Mouse (Mus musculus): ENCODE results near the gene Gtpbp4. TPM values are rescaled to one million over a fixed set of nuclear protein-coding genes. Genes with fewer than 3 reads are reported as not detected.
"Not testable (repeated sequence)": the region's sequence is repeated elsewhere in the genome, so short reads cannot be mapped to it uniquely, and the experiment has no call there.

The Gtpbp4 gene
- polyA plus RNA-seq (2012; rRNA removed), result 23.1 and 25.2 TPM in 2 replicates

DNA sequence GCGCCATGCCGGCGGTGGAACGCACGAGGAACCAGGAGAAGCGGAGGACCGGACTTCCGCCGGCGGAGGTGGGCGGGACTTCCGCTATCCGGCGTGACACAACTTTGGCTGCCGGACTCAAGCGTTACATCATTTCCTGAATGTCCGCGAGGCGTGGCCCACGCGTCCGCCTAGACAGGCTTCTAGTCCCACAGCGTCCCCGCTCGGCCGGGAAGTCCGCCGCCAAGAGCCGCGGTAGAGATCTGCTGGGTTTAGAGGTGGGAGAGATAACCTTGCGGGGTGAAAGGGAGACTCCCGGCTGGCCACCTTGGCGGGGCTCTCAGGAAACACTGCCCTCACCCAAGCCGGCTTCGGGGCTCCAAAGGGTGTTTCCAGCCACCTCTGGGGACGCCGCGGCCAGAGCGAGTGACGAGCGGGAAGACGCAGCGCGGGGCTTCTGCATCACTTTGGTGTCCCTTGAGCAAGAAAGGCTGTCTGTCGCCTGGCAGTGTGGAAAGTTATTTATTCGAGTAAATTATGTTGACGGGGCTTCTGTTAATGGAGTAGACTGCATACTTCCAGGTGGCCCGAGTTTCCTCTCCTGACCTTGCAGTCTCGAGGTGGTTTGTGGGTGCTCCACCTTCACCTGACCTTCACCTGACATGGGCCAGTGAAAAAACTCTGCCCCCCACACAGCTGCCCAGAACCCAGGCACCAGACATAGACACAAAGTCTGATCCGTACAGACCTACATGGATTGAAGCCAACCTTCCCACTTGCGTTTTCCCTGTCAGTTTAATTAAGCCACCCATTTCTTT, at the start of gene Gtpbp4:
TSS of gene Gtpbp4 (minus strand) at position 94 of the 797 bp plus-strand sequence.
- peak; percentile 84 for DNase-seq (ENCODE audit: low spot score)

DNA sequence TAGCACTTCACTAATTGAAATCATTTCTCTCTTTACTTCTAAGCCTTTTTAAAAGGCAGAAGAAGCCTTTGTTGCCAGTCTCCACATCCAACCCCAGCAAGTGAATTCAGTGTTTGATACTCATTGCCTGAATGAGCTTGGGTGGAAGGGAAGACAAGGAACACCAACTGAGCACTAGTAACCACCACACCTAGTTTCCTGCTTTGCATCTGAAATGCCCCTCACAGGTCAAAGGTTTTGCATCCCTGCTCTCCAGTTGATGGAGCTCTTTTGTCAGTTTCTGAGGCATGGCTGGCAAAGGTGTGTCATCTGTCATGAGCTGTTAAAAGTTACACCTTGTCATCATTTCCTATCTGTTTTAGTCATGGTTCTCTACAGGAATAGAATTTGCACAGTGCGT, 48.8 kb upstream of the Gtpbp4 start:
- DNase-seq (ENCODE audit: low spot score), result no peak

DNA sequence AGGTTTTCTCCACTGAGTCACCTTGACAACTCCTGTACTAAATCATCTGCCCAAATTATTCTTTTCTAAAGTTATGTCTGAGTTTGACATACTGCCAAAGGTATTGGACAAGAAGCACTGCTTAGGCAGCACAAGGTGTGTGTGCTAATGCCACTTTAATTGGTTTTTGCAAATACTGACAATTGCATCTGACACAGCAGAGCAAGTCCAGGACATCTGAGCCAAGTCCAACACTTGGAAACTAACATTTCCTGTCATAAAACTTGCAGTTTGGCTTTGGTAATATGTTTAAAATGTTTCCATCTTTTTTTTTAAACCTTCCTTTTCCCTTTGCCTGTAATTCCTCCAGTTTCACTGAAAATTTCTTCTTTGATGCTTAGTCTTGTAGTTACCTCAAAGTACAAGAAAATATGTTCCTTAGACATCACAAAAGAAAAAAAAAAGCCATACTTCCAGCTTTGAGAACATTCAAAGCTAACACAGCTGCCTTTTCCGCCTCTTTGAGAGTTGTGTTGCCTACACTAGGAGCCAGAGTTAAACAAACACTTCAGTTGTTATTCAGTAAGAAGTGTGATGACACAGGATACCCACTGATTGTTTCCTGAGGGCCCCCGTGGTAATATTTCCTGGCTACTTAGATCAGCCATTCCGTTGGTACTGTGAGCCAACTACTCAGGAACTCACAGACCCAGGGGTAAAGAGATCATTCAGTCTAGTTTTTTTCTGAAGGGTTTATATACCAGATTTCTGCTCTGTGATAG, 47.6 kb upstream of the Gtpbp4 start:
- DNase-seq (ENCODE audit: low spot score), result no peak

DNA sequence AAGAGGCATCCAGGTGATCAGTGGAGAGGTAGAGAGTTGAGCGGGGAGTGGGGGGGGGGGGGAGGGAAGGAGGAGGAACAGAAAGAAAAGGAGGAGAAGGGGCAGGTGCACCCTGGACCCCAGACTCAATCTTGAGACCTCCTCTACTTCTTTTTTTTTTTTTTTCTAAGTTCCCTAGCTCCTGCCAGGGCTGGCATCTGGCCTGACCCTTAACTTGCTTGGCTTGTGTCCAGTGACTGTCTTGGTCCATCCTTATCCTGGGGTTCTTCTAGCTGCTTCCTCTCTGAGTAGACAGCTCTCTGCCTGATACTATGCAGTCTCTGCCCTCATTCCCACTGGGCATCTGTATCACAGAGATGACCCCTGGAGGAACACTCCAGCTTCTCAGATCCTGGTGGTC, 44.7 kb upstream of the Gtpbp4 start:
- DNase-seq (ENCODE audit: low spot score), result no peak

DNA sequence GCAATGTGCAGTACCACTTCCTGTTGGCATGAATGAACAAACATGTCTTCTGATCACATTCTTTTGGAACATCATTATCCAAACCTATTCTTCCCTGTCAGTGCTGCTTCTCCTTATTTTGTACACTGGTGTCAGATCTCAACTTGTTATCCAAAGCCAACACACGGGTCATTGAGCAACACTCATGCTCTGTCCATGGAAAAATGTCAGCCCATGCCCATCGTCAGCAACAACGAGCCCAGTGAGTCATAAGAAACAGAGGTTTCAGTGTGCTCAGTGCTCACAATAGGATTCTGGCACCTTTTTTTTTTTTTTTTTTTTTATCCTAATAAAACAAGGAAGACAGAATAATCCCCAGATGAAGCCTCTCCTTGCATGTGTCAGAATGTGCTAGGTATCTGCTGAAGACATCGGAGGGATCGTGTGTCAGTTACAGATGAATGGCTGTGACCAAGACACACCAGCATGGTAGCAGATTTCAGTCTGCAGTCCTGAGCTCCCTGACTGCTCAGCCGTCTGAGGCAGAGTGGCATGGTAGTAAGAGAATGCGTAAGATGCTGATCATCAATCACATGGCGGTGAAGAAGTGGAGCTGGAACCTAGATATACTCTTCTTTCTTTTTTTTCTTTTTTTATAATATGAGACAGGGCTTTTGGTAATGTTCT, 36.2 kb upstream of the Gtpbp4 start:
- DNase-seq (ENCODE audit: low spot score), result no peak

DNA sequence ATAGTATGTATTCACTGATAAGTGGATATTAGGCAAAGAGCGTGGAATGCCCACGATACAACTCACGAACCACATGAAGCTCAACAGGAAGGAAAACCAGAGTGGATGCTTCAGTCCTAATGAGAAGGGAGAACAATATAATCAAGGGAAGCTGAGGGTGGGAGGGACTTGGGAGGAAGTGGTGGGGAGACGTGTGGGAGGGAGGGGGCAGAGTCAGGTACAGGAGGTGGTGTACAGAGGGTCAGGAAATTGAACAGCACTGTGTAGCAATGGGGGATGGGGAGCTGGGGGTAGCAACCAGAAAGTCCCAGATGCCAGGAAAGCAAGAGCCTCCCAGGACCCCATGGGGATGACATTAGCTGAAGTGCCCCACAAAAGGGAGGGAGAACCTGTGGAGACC, 34.5 kb upstream of the Gtpbp4 start:
- no peak for DNase-seq (ENCODE audit: low spot score)

DNA sequence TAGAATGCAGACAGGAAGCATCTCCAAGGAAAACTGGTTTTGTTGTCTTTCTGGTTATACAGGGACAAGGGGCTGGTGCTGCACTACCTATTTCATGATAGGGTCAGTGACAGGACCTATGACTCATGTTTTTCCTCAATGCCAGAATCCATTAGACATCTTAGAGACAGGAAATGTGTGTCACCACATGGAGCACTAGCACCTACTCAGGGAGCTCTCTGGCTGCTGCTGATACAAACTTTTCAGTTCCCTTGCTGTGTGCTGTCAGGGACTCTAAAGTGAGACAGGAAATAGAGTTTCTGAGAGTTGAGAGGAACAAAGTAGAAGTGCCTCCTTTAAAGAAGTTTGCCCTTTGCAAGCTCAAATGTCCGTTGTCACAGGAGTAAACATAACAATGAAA, 31.4 kb upstream of the Gtpbp4 start:
- no peak for DNase-seq (ENCODE audit: low spot score)

DNA sequence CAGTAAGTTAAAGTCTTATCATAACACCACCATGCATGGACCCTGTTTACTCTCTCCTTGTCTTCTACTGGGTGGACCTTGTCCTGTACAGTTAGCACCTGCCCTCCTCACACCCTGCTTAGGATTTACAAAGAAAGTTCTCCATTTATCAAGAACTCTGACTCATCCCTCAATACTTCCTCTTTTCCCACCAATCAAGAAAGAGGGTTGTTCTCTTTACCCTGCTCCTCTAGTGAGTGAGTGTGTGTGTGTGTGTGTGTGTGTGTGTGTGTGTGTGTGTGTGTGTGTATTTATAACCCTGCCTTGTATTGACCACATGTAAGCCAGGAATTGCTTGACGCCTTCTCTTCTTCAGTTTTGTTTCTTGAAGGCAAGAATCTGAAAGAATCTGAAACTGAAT, 26.7 kb upstream of the Gtpbp4 start:
- no peak for DNase-seq (ENCODE audit: low spot score)

DNA sequence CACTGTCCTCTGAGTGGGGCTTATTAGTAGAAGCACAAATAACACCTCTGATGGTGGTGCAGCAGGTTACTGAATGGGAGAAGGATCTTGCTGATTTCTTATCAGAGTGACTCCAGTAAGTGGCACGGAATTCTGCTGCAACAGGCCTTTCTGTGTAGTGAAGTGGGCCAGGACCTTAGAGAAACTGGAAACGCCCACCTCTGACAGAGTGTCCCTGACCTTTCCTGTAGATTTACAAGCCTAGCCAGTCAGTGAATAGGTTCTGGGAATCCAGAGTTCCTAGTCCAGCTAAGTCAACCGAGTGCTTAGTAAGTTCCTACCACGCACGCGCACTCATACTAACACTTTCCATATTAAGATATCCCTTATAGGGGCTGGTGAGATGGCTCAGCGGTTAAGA, 25.7 kb upstream of the Gtpbp4 start:
- DNase-seq (ENCODE audit: low spot score), result no peak

DNA sequence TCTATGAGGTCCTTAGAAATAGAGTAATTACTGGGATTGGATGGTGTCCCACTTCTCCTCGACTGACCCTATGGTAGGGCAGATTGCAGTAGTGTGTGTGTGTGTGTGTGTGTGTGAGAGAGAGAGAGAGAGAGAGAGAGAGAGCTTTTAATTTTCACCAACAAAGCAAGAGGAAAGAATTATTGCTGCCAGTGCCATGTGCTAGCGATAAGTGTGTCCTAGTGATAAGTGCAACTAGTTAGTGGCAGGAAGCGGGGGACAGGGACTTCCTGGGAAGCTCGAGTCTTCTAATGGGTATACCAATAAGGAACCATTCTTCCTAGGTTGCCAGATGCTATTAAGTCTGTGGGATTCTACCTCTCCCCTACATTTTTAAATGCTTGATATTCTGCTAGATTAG, 23.8 kb upstream of the Gtpbp4 start:
- DNase-seq (ENCODE audit: low spot score), result no peak

DNA sequence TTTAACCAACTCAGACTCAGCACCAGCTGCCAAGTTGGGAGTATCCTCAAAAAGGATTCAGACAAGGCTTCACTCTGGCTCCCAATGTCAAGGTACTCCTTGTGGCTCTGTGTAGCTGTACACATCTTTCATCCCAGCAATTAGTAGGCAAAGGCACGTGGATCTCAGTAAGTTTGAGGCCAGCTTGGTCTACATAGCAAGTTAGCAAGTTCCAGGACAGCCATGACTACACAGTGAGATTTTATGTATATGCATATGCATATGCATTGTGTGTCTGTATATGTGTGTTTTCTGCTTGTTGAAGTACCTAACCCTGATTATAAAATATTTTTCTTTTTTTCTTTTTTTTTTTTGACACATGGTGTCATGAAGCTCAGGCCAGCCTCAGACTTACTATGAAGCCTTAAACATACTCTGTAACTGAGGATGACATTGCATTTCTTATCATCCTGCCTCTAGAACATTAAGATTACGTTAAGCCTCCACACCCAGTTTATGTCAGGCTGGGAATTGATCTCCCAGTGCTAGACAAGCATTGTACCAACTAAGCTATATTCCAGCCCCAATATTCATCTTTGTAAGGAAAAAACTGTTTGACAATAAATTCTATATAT, 23.2 kb upstream of the Gtpbp4 start:
- DNase-seq (ENCODE audit: low spot score), result no peak

DNA sequence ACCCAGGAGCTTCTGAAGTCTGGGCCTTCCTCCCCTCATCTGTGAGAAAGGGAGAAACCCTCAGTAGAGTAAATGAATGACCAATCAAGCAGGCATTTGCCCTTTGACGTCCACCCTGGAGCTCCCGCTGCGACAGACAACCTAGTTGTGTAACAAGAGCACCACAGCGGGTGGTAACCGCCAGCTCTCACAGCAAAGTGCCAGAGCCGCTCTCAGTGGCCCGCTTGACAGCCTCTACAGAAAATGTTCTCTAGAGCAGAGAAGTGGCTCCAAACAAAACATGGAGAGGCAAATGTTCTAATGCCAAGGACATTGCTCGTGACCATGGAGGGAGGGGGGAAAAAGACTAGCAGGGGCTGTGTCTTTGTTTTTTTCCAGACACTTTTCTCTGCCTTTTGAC, 21.3 kb upstream of the Gtpbp4 start:
- no peak for DNase-seq (ENCODE audit: low spot score)

DNA sequence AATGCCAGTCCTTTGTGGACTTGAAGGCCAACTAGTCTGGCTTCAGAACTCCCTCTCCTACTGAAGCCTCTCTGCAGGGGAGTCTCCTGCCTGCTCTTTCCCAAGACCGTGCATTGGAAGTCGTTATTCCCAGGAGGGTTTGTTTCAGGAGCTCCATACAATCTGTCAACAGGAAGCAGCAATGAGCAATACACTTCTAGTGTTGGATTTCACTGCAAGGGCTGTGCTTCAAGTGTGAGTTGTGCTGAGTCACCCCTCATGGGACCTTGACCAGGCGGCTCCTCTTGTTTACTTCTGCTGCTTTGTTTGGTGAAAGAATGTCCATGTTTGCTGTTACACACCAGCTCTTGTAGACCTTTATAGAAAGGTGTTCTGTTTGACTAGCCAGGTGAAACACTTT, 18.5 kb upstream of the Gtpbp4 start:
- no peak for DNase-seq (ENCODE audit: low spot score)

DNA sequence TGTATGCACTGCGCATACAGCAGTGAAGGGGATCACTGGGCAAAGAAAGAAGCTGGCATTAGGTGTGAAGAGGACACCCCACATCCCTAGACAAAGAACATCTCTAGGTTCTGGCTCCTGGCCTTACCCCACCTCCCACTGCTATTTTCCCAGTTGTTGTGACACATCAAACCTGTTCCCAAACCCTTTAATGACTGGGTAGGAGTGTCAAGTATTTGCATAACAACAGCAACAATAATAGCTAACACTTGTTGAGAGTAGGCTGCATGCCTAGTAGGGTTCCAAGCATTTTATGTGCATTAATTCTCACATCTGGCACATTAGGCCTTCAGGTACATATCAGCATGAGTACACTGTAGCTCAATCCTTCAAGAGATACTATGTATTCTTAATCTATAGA, 17.6 kb upstream of the Gtpbp4 start:
- DNase-seq (ENCODE audit: low spot score), result no peak

DNA sequence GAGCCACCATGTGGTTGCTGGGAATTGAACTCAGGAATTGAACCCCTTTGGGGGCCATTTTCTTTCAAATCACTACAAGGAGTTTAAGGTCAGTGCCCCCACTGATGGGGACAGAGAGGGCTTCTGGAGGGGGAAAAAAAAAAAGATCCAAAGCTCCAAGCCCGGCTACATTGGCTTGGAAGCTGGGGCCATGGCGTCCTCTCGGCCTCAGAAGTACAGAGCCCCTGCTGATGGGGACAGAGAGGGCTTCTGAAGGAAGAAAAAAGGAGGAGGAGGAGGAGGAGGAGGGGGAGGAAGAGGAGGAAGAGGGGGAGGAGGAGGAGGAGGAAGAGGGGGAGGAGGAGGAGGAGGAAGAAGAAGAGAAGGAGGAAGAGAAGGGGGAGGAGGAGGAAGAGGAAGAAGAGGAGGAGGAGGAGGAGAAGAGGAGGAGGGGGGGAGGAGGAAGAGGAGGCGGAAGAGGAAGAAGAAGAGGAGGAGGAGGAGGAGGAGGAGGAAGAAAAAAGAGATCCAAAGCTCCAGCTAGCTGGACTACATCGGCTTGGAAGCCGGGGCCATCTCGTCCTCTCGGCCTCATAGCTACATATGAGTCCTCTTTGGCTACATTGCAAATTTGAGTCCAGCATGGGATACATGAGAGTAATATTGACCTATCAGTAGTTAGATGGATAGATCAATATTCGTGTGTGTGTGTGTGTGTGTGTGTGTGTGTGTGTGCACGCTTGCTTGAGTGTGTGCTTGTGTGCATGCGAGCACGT, 15.9 kb upstream of the Gtpbp4 start:
- DNase-seq (ENCODE audit: low spot score), result peak; percentile 51

DNA sequence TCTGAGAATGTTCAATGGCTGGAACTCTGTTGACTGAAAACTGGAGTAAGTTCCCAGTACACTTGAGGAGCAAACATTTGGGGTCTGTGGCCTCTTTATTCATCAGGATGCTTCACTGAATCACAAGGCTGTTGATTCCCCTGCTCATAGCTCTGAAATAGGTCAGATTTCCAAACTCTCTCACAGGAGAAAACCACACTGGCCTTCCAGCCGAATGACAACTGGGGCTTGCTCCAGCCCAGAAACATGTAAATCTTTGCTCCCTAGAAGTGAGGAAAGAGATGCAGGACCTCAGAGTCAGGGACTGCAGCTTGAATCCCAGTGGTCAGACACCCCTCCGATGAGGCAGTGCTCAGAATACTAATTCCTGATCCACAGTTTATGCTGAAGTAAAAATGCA, 7.4 kb upstream of the Gtpbp4 start:
- DNase-seq (ENCODE audit: low spot score), result no peak

DNA sequence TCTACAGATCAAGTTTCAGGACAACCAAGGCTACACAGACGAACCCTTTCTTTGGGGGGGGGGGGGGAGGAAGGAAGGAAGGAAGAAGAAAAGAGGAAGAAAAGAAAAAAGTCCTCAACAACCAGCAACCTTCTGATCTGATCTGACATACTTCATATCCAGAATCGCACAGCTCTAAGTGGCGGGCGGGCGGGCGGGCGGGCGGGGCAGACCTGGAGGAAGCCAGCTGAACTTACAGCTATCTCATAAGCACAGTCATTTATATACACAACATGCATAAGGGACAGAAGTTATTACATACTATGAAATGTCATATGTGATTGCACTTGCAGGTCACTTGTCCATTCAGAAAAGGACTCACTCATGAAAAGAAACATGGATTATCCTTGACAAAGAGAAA, 3.6 kb upstream of the Gtpbp4 start:
- no peak for DNase-seq (ENCODE audit: low spot score)

DNA sequence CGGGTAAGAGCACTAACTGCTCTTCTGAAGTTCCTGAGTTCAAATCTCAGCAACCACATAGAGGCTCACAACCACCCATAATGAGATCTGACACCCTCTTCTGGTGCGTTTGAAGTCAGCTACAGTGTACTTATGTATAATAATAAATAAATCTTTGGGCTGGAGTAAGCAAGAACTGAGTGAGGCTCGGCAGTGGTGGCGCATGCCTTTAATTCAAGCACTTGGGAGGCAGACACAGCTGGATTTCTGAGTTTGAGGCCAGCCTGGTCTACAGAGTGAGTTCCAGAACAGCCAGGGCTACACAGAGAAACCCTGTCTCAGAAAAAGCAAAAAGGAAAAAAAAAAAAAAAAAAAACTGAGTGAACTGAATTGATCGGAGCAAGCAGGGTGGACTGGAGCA, 1.3 kb upstream of the Gtpbp4 start:
- DNase-seq (ENCODE audit: low spot score), result not testable (repeated sequence)

DNA sequence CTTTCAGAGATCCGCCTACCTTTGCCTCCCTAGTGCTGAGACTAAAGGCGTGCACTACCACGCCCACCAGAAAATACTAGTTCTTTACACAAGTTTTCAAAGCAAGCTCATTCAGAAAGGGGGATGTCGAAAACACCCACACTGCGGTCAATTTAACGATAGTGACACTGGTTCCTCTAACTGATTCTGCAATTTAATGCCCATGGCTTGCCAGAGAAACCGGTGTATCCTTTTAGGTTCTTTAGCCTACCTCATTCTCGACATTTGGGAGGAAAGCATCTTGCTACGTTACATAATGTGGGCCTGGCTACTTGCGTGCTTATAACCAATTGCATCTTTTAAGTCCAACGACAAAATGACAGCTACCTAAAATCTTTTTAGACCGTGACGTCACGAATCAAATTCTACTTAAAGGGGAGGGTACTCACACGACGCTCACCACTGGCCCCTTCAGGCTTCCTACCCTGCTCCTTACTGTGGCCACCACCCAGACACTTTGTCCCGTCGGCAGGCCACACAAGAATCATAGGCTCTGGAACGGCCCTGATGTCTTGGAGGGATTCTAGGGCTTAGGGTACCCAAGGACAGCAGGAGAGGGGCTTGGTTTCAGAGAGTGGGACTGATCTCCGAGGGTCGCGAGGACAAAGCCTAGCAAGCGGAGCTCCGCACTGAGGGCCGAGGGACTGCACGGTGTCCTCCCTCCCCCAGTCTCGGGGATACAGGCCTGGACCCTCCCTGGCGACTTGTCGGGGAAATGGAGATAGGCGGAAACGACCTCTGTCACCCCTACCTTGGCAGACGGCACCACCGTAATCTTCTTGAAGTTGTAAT, 509 bp downstream of the Gtpbp4 start:
- DNase-seq (ENCODE audit: low spot score), result no peak

DNA sequence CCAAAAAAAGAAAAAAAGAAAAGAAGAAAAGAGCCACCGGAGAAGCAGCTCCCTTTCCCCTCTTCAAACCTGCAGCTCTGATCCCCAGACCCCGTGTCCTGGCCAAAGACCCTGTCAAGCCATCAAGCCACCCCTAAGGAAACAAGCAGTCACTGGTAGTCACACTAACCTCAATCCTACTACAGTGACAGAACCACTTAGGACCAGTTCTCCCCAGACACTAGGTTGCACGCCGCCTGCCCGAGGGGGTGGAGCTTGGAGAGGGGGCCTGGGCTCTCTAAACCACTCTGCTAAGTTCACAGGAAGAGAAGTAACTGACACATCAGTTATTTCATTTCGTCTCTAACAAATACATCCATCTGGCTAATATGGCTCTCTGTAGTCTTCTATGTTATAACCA, 3.7 kb downstream of the Gtpbp4 start:
- DNase-seq (ENCODE audit: low spot score), result no peak

DNA sequence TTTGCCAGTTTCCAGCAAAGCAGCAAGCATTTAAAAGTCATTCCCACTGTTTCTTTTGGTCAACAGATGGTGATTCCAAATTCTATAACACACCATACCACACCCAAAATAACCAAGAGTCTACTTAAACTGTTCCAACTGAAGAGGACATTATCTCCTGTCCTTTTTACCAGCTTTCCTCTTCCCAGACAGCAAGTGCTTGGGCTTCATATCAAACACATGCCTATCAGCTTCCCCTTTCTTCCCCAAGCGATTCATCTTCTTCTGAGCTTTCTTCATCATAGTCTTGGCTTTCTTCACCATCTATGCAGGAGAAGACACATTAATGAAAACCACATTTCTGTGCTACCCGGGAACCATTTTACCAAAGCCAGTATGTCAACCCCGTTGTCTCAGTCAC, 22.9 kb downstream of the Gtpbp4 start:
- no peak for DNase-seq (ENCODE audit: low spot score)
